Mouse (Mus musculus): ENCODE results near the gene Atp6v0b.

DNA sequence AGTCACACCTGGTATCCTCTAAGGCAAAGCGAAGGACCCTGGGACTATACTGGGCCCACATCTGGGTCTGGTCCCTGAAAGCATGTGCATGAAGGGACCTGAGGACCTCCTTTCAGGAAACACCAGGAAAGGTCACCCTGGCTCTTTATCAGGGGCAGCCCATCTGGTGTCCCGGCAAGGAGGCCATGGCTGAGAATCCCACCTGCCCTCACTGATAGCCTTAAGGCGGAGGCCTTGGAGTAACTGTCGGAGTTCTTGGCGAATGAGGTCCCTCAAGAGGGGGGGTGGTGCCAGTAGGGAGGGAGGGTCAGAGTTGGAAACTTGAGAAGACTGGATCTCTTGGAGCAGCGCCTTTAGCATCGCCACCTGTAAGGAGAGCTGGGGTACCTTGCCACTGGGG, 15.3 kb downstream of the Atp6v0b start:
- TF ChIP-seq CTCF (IDR thresholded peaks at IDR 0.05; ENCODE audit: borderline replicate concordance, insufficient read depth, low read length), result no peak
- no peak for TF ChIP-seq POLR2A (IDR thresholded peaks at IDR 0.05; ENCODE audit: low read depth, low read length)

Data from embryonic fibroblast, embryonic 13.5 days (primary cell).